Mouse (Mus musculus) bone marrow, adult 2 months (tissue): ENCODE results near the gene Parp6. TPM values are rescaled to one million over a fixed set of nuclear protein-coding genes. Genes with fewer than 3 reads are reported as not detected.
A peak's percentile ranks its signal among the peaks of the same experiment; 100 is the strongest.

Source experiments
- H3K27ac ChIP-seq: fragments of 200-500 bp; 2 replicates; pipeline ENCODE4 v1.5.1; 2012; ENCODE audit warnings: low read depth, mild to moderate bottlenecking, control low read depth, inconsistent platforms, low read length; ENCODE audit not compliant: control insufficient read depth, poor library complexity, insufficient read depth
- H3K4me1 ChIP-seq: fragments of 200-500 bp; 2 replicates; pipeline ENCODE4 v1.6.1; 2011; ENCODE audit warnings: low read length; ENCODE audit not compliant: control insufficient read depth, insufficient read depth
- H3K4me3 ChIP-seq: fragments of 200-500 bp; replicated peaks from 2 replicates; pipeline ENCODE3; 2011; ENCODE audit warnings: mild to moderate bottlenecking, low read depth, low read length, control low read depth; ENCODE audit not compliant: control insufficient read depth
- CTCF ChIP-seq: fragments of 200-500 bp; IDR thresholded peaks from 2 replicates; pipeline ENCODE4 v1.5.1; 2011; ENCODE audit warnings: low read length, control low read depth; ENCODE audit not compliant: control insufficient read depth, insufficient read depth
- POLR2A ChIP-seq: fragments of 200-500 bp; IDR thresholded peaks from 2 replicates; pipeline ENCODE4 v1.6.1; 2011; ENCODE audit warnings: low read depth, mild to moderate bottlenecking, control low read depth, low read length, borderline replicate concordance; ENCODE audit not compliant: control insufficient read depth
- WGBS: fragments of 180-500 bp; shearing (Covaris S2); methylation state at CpG from one replicate; pipeline ENCODE4 v1.1.7; 2018; 5-methylcytosine and 5-hydroxymethylcytosine counted together
- polyA plus RNA-seq: library from polyadenylated mRNA; stranded (reverse); fragments of >200 nt; gene quantifications from 2 replicates; pipeline ENCODE4 v1.2.4, GENCODE M21; 2011; ENCODE audit warnings: low replicate concordance; ENCODE audit not compliant: missing spikeins, insufficient read depth, insufficient read length

Gene Parp6
- polyA plus RNA-seq, 1 experiment: 41.4 TPM

DNA sequence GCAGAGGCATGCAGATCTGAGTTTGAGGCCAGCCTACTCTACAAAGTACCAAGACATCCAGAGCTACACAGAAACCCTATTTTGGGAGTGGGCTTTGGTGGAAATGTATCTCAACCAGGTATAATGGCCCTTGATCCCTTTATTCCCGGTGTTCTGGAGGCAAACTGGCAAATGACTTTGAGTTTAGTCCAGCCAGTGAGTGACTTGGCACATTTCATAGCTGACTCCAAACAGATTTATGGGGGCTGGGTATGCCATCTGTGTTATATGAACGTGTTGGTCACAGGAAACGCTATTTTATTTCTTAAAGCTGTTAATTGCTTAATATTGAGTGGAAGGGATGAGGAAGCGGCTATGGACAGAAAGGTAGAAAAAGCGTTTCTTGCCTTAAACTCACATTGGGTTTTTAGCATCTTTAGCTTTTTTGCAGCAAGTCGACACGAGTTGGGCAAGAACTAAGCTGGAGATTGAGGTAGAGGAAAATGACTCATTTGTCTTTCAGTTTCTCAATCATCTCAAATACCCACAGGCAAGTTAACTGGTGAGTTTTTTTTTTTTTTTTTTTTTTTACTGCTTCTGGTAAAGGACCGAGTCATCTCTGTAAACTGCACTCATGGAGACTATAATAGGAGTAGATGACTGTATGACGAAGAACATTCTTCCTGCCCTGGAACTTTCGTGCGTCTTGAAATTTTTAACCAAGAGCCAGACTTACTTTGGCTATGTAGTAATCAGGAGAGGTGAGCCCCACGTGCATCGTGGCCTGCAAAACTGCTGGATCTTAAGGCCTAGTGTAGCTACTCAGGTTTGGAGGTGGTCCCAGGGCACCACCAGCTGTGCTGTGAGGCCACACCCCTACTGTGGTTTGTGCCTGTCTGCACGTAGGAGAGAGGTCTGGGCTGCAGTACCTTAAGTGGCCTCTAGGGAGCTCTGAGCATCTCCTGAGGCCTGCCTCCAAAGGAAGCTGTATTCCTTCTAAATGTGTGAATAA, 42.2 kb downstream of the Parp6 start:
- Histone ChIP-seq H3K4me3 (peak overlapping the region; percentile 55), H3K27ac (peak overlapping the region; percentile 43; the same call in 1 of the 2 replicates), H3K4me1 (peaks cover 6% of the 10 kb centered on the region; the same call in 1 of the 2 replicates)
- 11% methylated on average over 14 of the region's 14 CpGs for WGBS
- peak; percentile 71 for TF ChIP-seq CTCF
- no peak for TF ChIP-seq POLR2A

DNA sequence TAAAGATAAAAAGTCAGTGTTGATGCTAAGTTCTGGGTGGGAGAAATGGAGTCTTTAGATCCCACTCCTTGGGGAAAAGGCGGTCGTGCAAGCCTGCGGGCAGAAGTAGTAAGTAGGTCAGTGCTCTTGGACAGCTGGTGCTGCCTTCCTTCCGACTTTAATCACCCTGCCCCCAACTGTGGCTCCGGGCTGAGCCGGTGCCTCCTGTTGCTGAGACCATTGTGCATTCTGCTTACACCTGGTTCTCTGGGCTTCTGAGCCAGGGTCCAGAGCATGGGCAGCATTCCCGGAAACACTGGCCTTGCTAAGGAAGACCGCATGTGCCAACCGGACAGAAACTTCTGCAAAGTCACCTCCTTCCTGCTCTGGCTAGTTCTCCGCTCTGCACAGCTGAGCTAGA, 43.3 kb downstream of the Parp6 start:
- TF ChIP-seq CTCF: no peak
- no peak for TF ChIP-seq POLR2A
- peak overlapping the region; percentile 40 for H3K4me3 ChIP-seq
- peaks cover 4% of the 10 kb centered on the region; the same call in 1 of the 2 replicates for H3K4me1 ChIP-seq
- WGBS: 16% methylated on average over 10 of the region's 10 CpGs
- H3K27ac ChIP-seq: peak overlapping the region; percentile 49

DNA sequence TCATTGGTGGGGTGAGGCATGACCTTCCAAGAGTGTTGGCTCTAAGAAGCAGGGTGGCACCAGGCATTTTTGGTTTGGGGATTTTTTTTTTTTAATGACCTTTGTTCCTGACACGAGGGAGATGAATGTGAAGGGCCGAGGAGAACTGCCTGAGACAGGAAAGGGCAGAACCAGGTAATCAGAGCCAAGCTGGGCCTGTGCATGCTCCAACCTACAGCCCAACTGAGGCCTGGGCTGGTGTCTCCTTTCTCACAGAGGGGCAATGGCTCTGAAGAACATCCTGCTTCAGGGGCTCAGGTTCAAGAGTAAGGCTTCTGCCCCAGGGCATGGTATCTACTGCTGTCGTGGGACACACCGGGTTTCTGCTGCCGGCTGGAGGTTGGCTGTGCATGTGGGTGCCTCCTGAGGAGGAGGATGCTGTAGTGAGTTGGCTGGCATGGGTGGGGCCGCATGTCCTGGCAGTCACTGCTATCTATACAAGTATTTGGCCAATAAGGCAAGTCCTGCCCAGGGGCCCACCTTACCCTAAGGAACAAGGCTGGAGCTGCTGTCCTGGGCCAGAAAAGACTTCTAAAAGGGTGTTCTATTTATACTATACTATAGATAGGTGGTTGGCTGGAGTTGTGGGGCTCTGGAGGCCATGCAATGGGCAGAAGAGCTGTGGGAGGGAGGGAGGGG, 44.4 kb downstream of the Parp6 start:
- TF ChIP-seq POLR2A (no peak), CTCF (no peak)
- H3K4me1 ChIP-seq: peaks cover 4% of the 10 kb centered on the region; the same call in 1 of the 2 replicates
- WGBS: 50% methylated on average over 6 of the region's 6 CpGs

DNA sequence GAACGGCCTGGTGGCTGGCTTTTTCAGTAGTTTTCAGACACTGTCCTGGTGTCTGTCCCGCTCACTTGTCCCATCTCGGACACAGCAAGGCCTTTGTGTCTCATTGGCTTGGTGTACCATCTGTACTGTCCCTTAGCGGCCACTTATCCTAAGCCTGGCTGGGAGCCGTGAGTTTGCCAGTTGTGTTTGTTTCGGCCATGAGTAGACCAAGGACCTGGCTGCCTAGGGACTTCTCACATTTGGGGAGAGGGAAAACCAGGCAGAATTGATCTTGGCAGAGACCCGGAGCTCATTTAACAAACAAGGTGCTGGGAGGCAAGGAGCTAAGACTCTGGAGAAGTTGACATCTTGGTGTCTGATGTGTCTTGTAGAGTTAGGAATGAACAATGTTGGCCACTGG, 46.1 kb downstream of the Parp6 start:
- WGBS: 86% methylated on average over 7 of the region's 7 CpGs
- Histone ChIP-seq H3K4me1 (peaks cover 4% of the 10 kb centered on the region; the same call in 1 of the 2 replicates), H3K4me3 (no peak overlapping the region), H3K27ac (no peak overlapping the region)
- TF ChIP-seq POLR2A (no peak), CTCF (no peak)

More for the DNA sequence above, 44.4 kb downstream of the Parp6 start:
- no peak overlapping the region for H3K27ac ChIP-seq
- no peak overlapping the region for H3K4me3 ChIP-seq

DNA sequence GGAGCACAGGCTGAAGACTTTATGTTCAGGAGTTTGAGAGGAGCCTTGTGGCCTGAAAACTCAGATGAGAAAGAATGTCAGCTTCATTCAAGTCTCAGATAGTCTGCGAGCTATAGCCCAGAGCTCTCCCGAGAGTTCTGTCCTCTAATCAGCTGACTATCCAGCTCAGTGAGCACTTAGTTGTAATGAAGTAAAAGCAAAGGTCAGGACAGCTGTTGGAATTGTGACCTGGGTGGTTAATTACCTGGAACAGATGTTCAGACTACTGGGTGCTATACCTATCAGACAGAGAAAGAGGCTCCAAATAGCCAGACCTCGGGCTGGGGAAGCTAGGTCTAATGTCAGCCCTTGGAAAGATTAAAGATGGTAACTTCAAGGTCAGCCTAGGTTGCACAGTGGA, 46.9 kb downstream of the Parp6 start:
- no peak overlapping the region for H3K27ac ChIP-seq
- no peak overlapping the region for H3K4me3 ChIP-seq
- WGBS: 81% methylated on average over 3 of the region's 3 CpGs
- TF ChIP-seq POLR2A (no peak), CTCF (no peak)
- peaks cover 4% of the 10 kb centered on the region; the same call in 1 of the 2 replicates for H3K4me1 ChIP-seq

DNA sequence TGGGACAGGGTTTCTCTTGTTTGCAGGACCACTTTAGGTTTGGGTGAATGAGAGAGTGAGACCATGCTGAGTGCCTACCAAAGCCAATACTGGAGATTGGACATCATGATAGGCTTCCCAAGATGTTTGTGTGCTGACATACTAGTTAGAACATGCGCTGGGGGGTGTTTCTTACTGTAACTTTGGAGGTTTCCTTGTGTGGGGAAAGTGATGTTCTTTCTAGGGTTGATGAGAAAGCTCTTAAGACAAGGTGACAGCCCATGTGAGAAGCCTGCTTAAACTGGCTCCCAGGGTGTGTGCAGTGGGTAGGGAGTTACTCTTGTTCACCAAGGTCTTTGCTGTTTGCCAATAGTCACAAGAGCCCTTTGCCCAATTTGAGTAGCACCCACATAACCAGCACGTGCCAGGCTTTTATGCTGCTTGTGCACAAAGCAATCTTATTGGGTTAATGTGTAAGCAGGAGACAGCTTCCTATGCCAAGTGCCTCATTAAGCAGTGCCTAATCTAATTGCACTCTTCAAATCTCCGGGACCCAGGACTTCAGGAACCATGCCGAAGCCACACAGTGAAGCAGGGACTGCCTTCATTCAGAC, 47.7 kb downstream of the Parp6 start:
- H3K27ac ChIP-seq: no peak overlapping the region
- 82% methylated on average over 4 of the region's 4 CpGs for whole genome bisulfite sequencing
- no peak overlapping the region for H3K4me3 ChIP-seq
- peaks cover 2% of the 10 kb centered on the region; the same call in 1 of the 2 replicates for H3K4me1 ChIP-seq
- TF ChIP-seq CTCF (no peak), POLR2A (no peak)

DNA sequence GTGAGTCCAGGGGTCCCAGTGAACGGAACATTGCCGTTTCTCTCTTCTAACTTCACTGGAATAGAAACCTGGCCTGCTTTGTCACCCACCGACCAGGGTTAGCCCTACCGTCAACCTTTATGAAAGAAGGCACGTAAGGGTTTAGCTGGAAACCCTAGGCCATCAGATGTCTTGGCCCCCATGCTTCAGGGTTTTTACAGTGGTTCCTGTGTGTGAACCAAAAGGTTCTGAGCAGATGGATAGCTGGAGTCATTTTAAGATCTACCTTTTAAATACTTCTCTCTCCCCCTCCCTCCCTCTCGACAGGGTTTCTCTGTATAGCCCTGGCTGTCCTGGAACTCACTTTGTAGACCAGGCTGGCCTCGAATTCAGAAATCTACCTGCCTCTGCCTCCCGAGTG, 48.9 kb downstream of the Parp6 start:
- no peak overlapping the region for H3K4me3 ChIP-seq
- WGBS: 81% methylated on average over 8 of the region's 8 CpGs
- no peak for TF ChIP-seq CTCF
- TF ChIP-seq POLR2A: no peak
- H3K4me1 ChIP-seq: peaks cover under 1% of the 10 kb centered on the region; the same call in 1 of the 2 replicates
- no peak overlapping the region for H3K27ac ChIP-seq
